Mouse (Mus musculus): Measurements from ENCODE around the gene Gm6871. TPM values are rescaled to one million over a fixed set of nuclear protein-coding genes. Genes with fewer than 3 reads are reported as not detected.
"Not testable (repeated sequence)": the region's sequence is repeated elsewhere in the genome, so short reads cannot be mapped to it uniquely, and the experiment has no call there.

Gm6871 gene
- total RNA-seq (2022): not detected

GRCm38 (mm10) chr7:41573562-41573961 lies at the start of gene Gm6871:
Gene Gm6871 (minus strand): TSS chr7:41573662.
- not testable (repeated sequence) for DNase-seq (ENCODE audit: low spot score in 2 of 2)

DNA sequence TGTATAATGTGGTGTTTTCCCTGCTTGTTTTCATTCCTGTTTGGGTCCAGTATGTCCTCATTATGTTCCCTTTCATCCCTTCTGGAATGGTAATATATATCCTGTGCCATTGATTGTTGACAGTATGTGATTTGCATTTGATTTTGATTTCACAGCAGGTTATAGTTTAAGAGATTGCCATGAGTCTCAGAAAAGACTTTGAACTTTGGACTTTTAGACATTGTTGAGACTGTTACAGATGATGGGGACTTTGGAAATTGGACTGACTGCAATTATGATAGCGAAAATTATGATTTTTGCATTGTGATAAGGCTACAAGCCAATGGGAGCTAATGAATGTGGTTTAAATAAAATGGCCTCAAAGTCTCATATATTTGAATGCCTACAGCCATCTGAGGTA lies 42.8 kb upstream of the Gm6871 start:
- DNase-seq (ENCODE audit: low spot score in 2 of 2): not testable (repeated sequence)

GRCm38 (mm10) chr7:41611654-41612053 lies 38.2 kb upstream of the Gm6871 start:
- no peak for DNase-seq (ENCODE audit: low spot score in 2 of 2)

- DNase-seq (ENCODE audit: low spot score in 2 of 2): no peak
Observed at GRCm38 (mm10) chr7:41599932-41600548, 26.6 kb upstream of the Gm6871 start.

DNA sequence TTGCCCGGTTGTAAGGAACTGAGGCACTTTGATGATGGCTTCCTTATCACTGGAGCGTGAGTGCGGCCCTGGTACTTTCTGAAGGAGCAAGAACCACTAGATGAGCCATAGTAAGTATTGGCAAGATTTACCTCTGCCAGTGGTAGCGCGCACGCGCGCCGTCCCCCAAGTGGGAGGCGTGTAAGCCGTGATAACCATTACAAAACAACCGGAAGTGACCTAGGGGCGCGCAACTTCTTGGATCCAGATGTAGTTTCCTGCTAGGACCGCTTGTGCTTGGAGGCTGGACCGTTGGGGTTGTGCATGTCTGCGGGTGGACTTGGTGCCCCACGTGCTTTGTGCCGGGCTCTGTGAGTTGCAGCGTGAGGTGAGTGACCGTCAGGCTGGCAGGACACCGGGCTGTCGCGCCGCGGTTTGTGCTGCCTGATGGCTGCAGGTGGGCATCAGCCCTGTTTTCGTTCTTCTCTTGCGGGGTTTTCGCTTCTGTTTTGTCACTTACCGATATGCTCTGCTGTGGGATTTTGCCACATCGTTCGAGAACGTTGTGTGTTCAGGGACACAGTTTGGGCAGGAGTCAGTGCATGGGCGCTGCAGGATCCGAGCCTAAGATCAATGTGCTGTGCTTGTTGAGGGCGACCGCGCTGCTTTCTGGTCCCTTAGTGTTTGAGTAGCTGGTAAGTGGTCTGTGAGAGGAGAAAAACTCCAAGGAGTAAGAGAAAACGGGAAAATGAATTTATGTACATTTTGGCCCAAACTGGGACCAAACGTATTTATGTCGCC lies 25.8 kb upstream of the Gm6871 start, which contains the start of gene 2610021A01Rik:
TSS of gene 2610021A01Rik (plus strand) at position 197 of the 780 bp plus-strand sequence.
- peak; percentile 85 to 93 for DNase-seq (ENCODE audit: low spot score in 2 of 2)

DNA sequence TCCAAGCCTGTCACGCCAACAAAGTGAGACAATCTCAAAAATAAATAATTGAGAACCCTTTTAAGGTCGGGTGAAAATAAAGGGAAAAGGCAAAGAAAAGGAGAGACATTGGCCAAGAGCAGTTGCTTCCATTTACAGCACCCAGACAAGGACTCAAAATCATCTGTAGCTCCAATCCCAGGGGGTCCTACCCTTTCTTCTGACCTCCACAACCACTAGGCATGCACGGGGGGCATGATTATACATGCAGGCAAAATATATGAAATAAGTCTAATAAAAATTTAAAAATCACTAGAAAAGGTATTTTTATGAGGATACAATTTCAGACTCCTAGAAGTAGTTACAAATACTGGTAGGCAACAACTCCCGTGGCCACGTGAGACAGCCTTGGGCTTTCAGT lies 25.2 kb upstream of the Gm6871 start:
- no peak for DNase-seq (ENCODE audit: low spot score in 2 of 2)

- DNase-seq (ENCODE audit: low spot score in 2 of 2): not testable (repeated sequence)
Observed at GRCm38 (mm10) chr7:41587831-41588230, 14.4 kb upstream of the Gm6871 start.

GRCm38 (mm10) chr7:41582028-41582427 lies 8.6 kb upstream of the Gm6871 start:
- no peak for DNase-seq (ENCODE audit: low spot score in 2 of 2)

DNA sequence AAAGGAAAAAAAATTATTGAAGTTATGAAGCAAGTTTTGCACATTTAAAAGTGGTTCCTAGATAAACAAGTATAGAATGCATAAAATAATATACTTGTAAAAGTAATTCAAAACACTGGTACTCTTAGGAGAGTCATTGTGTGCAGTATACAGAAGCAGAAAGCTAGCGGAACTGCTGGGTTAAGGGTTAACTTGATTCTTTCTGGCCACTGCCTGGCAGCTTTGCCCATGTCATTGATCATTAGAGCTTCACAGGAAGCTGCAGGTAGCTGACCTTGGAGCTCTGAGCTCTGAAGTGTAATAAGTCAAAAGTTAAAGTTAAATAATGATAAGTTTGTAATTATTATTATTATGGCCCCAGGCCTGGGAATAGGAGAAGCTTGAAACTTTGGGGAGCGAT lies 4.5 kb upstream of the Gm6871 start:
- no peak for DNase-seq (ENCODE audit: low spot score in 2 of 2)

GRCm38 (mm10) chr7:41560681-41561080 lies 12.8 kb downstream of the Gm6871 start:
- DNase-seq (ENCODE audit: low spot score in 2 of 2): no peak

GRCm38 (mm10) chr7:41512672-41513071 lies 60.8 kb downstream of the Gm6871 start:
- no peak for DNase-seq (ENCODE audit: low spot score in 2 of 2)

DNA sequence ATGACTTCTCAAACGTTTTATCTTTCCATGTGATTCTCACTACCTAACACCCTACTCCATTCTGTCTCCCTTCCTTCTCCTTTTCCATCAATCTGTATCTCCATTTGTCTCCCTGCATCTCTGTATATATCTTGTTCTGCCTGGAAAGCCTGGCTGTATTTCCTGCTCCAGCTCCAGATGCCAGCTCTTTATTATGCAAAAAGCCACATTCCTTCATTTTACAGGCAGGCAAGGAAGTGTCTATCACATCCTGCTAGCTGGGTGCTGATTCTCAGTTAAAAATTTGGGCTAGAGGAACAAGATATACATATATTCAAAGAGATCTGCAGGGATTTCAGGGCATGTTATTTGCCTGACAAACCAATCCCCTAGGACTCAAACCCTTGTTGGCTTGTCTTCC lies 61.3 kb downstream of the Gm6871 start:
- DNase-seq (ENCODE audit: low spot score in 2 of 2): no peak

- DNase-seq (ENCODE audit: low spot score in 2 of 2): no peak
Observed at GRCm38 (mm10) chr7:41502402-41502801, 71.1 kb downstream of the Gm6871 start.

DNA sequence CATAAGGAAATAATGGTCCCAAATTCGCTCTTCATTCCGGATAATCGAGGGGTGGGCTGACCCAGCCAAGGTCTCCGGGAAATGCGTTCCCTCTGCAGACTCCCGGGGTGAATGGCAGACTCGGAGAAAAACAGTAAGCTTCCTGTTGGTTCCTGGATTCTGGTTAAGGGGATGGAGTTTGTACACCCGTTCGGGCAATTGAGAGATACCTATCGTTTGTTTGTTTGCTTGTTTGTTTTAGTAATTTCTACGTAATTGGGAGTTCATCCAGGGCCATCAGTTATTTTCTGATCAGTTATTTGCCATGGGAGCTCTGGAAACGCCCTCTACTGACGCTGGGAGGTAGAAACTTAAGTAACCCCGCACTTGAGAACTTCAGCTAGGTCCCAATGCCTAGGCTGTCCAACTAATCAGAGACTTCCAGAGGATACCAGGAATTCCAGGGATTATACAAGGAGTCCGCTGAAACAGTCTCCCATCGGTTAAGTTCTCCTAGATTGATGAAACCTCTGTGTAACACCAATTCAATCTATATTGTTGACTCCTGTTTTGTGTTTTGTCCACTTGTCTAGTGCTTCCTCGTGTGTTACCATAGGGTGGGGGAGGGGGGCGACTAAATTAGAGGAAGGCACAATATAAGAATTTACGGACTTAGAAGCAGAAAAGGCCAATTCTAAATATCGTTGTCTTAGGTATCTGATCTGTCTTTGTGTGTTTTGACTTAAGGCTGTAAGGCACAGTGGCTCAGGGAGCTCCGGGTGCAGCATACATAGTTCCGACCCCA lies 73.1 kb downstream of the Gm6871 start:
- DNase-seq (ENCODE audit: low spot score in 2 of 2): peak in 1 of 2 experiments; percentile 51

- peak; percentile 98 to 99 for DNase-seq (ENCODE audit: low spot score in 2 of 2)
Observed at GRCm38 (mm10) chr7:41499389-41500049, 73.9 kb downstream of the Gm6871 start, which contains the start of the genes Gm20449 and AW146154. Gene Gm20449 (minus strand): TSS chr7:41499417. Gene AW146154 (minus strand): TSS chr7:41499890.

DNA sequence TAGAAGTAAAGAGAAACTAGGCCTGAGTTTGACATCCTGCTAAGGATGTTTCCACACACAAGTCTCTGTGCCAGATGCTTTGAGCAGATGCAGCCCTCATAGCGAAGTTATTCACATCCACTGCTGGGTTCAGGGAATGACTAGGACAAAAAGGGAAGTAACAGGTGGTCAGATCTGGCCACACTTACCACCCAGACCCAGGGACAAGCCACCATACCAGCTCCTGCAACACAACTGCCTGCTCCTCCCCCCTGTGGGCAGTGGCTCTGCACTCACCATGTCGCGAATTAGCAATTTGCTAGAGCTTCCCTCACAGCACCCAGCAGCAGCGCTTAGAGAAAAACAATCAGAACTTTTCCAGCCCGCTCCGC lies 74.5 kb downstream of the Gm6871 start:
- not testable (repeated sequence) for DNase-seq (ENCODE audit: low spot score in 2 of 2)

- not testable (repeated sequence) for DNase-seq (ENCODE audit: low spot score in 2 of 2)
Observed at GRCm38 (mm10) chr7:41498464-41498863, 75.0 kb downstream of the Gm6871 start.

DNA sequence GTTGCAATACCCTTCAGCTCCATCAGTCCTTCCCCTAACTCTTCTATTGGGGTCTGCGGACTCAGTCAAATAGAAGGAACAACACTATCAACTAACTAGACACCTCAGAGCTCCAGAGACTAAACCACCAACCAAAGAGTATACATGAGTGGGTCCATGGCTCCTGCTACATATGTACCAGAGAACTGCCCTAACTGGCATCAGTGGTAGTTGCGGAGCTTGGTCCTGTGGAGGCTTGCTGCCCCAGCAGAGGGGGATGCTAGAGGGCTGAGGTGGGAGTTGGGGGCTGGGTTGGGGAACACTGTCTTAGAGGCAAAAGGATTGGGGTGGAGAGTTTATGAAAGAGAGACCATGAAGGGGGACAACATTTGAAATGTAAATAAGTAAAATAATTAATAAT lies 75.6 kb downstream of the Gm6871 start:
- no peak for DNase-seq (ENCODE audit: low spot score in 2 of 2)

Measured in left cerebral cortex, adult 8-10 months (tissue).